Mouse (Mus musculus): ENCODE results near the gene Trim47. TPM values are rescaled to one million over a fixed set of nuclear protein-coding genes. Genes with fewer than 3 reads are reported as not detected.

Trim47 gene
- polyA plus RNA-seq, 1 experiment from 2014 or later, result 5.3 TPM

- Histone ChIP-seq H3K27ac (replicated peaks; ENCODE audit: low read depth, low read length) (no peak overlapping the region), H3K9ac (replicated peaks; ENCODE audit: low read length) (no peak overlapping the region), H3K4me3 (replicated peaks; ENCODE audit: low read depth, low read length) (no peak overlapping the region), H3K4me2 (ENCODE audit: low read length) (no peak overlapping the region), H3K36me3 (ENCODE audit: control insufficient read depth, insufficient read depth, low read length) (peaks cover 76% of the 10 kb centered on the region), H3K9me3 (ENCODE audit: control insufficient read depth, low read length) (no peaks in the 10 kb centered on the region), H3K4me1 (ENCODE audit: control insufficient read depth, insufficient read depth, low read length) (no peaks in the 10 kb centered on the region), H3K27me3 (ENCODE audit: control insufficient read depth, insufficient read depth, low read length) (no peaks in the 10 kb centered on the region)
- no peak for DNase-seq
- ATAC-seq (ENCODE audit: low FRiP score, low TSS enrichment), result no peak
- 93% methylated on average over 17 of the region's 17 CpGs for WGBS
These were observed 67.9 kb downstream of the Trim47 start for GRCm38 (mm10) chr11:116058868-116059690.

DNA sequence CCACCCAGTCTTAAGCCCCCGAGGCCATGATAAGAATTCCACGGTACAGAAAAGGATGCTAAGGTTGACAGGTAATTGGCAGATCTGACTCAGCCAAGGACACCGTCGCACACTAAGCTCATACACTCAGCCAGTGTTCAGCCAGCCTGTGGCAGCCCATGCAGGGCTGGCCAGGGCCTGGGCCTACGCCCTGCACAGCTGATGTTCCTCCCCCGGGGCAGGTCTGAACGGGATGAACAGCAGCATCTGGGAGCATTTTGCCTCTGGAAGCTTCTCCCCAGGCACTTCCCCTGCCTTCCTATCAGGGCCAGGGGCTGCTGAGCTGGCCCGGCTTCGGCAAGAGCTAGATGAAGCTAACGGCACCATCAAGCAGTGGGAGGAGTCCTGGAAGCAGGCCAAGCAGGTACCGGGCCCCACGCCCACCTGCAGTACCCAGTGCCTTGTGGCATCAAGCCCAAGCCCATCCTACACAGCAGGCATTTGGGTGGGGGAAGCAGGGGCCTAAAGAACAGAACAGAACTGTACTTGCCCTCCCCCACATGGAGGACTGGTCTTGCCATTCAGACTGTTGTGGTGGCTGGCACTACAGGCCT, 68.9 kb downstream of the Trim47 start:
- no peak overlapping the region for H3K27ac ChIP-seq (replicated peaks; ENCODE audit: low read depth, low read length)
- H3K9ac ChIP-seq (replicated peaks; ENCODE audit: low read length), result no peak overlapping the region
- H3K4me2 ChIP-seq (ENCODE audit: low read length), result no peak overlapping the region
- no peaks in the 10 kb centered on the region for H3K27me3 ChIP-seq (ENCODE audit: control insufficient read depth, insufficient read depth, low read length)
- WGBS, result 82% methylated on average over 12 of the region's 12 CpGs
- H3K4me1 ChIP-seq (ENCODE audit: control insufficient read depth, insufficient read depth, low read length), result no peaks in the 10 kb centered on the region
- H3K4me3 ChIP-seq (replicated peaks; ENCODE audit: low read depth, low read length), result no peak overlapping the region
- DNase-seq, result no peak
- no peaks in the 10 kb centered on the region for H3K9me3 ChIP-seq (ENCODE audit: control insufficient read depth, low read length)
- ATAC-seq (ENCODE audit: low FRiP score, low TSS enrichment), result no peak
- H3K36me3 ChIP-seq (ENCODE audit: control insufficient read depth, insufficient read depth, low read length), result peaks cover 85% of the 10 kb centered on the region

GRCm38 (mm10) chr11:116057237-116057881, 69.7 kb downstream of the Trim47 start:
- WGBS, result 96% methylated on average over 4 of the region's 4 CpGs
- no peaks in the 10 kb centered on the region for H3K4me1 ChIP-seq (ENCODE audit: control insufficient read depth, insufficient read depth, low read length)
- DNase-seq (no peak), ATAC-seq (ENCODE audit: low FRiP score, low TSS enrichment) (no peak)
- H3K36me3 ChIP-seq (ENCODE audit: control insufficient read depth, insufficient read depth, low read length), result peaks cover 93% of the 10 kb centered on the region
- H3K9ac ChIP-seq (replicated peaks; ENCODE audit: low read length), result no peak overlapping the region
- H3K27ac ChIP-seq (replicated peaks; ENCODE audit: low read depth, low read length), result no peak overlapping the region
- H3K27me3 ChIP-seq (ENCODE audit: control insufficient read depth, insufficient read depth, low read length), result no peaks in the 10 kb centered on the region
- no peaks in the 10 kb centered on the region for H3K9me3 ChIP-seq (ENCODE audit: control insufficient read depth, low read length)
- no peak overlapping the region for H3K4me2 ChIP-seq (ENCODE audit: low read length)
- no peak overlapping the region for H3K4me3 ChIP-seq (replicated peaks; ENCODE audit: low read depth, low read length)

DNA sequence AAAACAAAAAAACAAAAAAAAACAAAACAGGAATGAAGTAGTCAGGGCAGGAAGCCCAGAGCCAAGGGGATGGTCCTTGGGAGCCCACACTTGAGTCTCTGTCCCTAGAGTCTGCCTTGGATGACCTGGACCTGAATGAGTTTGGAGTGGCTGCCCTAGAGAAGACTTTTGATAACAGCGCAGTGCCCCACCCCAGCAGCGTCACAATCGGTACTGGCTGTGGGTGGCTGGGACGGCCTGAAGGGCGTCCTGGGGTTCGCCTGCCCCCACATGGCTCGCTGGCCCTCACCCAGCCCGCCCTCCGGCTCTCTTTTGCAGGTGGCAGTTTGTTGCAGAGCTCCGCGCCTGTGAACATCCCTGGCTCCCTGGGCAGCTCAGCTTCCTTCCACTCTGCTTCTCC, 71.1 kb downstream of the Trim47 start:
- Histone ChIP-seq H3K4me2 (ENCODE audit: low read length) (no peak overlapping the region), H3K36me3 (ENCODE audit: control insufficient read depth, insufficient read depth, low read length) (peaks cover 96% of the 10 kb centered on the region), H3K4me3 (replicated peaks; ENCODE audit: low read depth, low read length) (no peak overlapping the region), H3K9me3 (ENCODE audit: control insufficient read depth, low read length) (no peaks in the 10 kb centered on the region), H3K4me1 (ENCODE audit: control insufficient read depth, insufficient read depth, low read length) (no peaks in the 10 kb centered on the region), H3K9ac (replicated peaks; ENCODE audit: low read length) (no peak overlapping the region), H3K27me3 (ENCODE audit: control insufficient read depth, insufficient read depth, low read length) (no peaks in the 10 kb centered on the region), H3K27ac (replicated peaks; ENCODE audit: low read depth, low read length) (no peak overlapping the region)
- DNase-seq (no peak), ATAC-seq (ENCODE audit: low FRiP score, low TSS enrichment) (no peak)
- WGBS, result 94% methylated on average over 11 of the region's 11 CpGs

Other genes starting within 250 kb of the Trim47 start
- gene Smim5, start 227.2 kb downstream of the Trim47 start, polyA plus RNA-seq (2014; fragmentation: Nextera tagmentation; extraction: Ambion mirVana), result 0.46 and 1.1 TPM in 2 replicates
- 0.22 and 0.31 TPM in 2 replicates for gene Smim6, start 215.2 kb downstream of the Trim47 start, polyA plus RNA-seq (2014; fragmentation: Nextera tagmentation; extraction: Ambion mirVana)
- 48.4 and 49.9 TPM in 2 replicates for gene Sap30bp, start 193.9 kb downstream of the Trim47 start, polyA plus RNA-seq (2014; fragmentation: Nextera tagmentation; extraction: Ambion mirVana)
- gene Recql5, start 193.7 kb downstream of the Trim47 start, polyA plus RNA-seq (2014; fragmentation: Nextera tagmentation; extraction: Ambion mirVana), result 18.0 and 18.4 TPM in 2 replicates
- gene Itgb4, start 152.5 kb downstream of the Trim47 start, polyA plus RNA-seq (2014; fragmentation: Nextera tagmentation; extraction: Ambion mirVana), result 0.43 and 0.68 TPM in 2 replicates
- 32.5 and 39.3 TPM in 2 replicates for gene Galk1, start 114.5 kb downstream of the Trim47 start, polyA plus RNA-seq (2014; fragmentation: Nextera tagmentation; extraction: Ambion mirVana)
- 2,683 and 2,948 TPM in 2 replicates for gene H3f3b, start 99.2 kb downstream of the Trim47 start, polyA plus RNA-seq (2014; fragmentation: Nextera tagmentation; extraction: Ambion mirVana)
- gene Unk, start 96.9 kb downstream of the Trim47 start, polyA plus RNA-seq (2014; fragmentation: Nextera tagmentation; extraction: Ambion mirVana), result 26.5 and 33.0 TPM in 2 replicates
- gene Unc13d, start 49.2 kb downstream of the Trim47 start, polyA plus RNA-seq (2014; fragmentation: Nextera tagmentation; extraction: Ambion mirVana), result 1.1 and 1.5 TPM in 2 replicates
- gene Wbp2, start 40.2 kb downstream of the Trim47 start, polyA plus RNA-seq (2014; fragmentation: Nextera tagmentation; extraction: Ambion mirVana), result 152 and 160 TPM in 2 replicates
- 1.6 and 2.0 TPM in 2 replicates for gene Trim65, start 3.9 kb upstream of the Trim47 start, polyA plus RNA-seq (2014; fragmentation: Nextera tagmentation; extraction: Ambion mirVana)
- 72.5 and 81.4 TPM in 2 replicates for gene Mrpl38, start 11.7 kb upstream of the Trim47 start, polyA plus RNA-seq (2014; fragmentation: Nextera tagmentation; extraction: Ambion mirVana)
- 44.2 and 58.9 TPM in 2 replicates for gene Fbf1, start 41.0 kb upstream of the Trim47 start, polyA plus RNA-seq (2014; fragmentation: Nextera tagmentation; extraction: Ambion mirVana)
- 77.0 and 97.9 TPM in 2 replicates for gene Ten1, start 71.6 kb upstream of the Trim47 start, polyA plus RNA-seq (2014; fragmentation: Nextera tagmentation; extraction: Ambion mirVana)
- 50.5 and 68.3 TPM in 2 replicates for gene Acox1, start 71.8 kb upstream of the Trim47 start, polyA plus RNA-seq (2014; fragmentation: Nextera tagmentation; extraction: Ambion mirVana)
- 0.36 and 0.43 TPM in 2 replicates for gene Evpl, start 110.9 kb upstream of the Trim47 start, polyA plus RNA-seq (2014; fragmentation: Nextera tagmentation; extraction: Ambion mirVana)
- gene Srp68, start 147.0 kb upstream of the Trim47 start, polyA plus RNA-seq (2014; fragmentation: Nextera tagmentation; extraction: Ambion mirVana), result 49.5 and 57.1 TPM in 2 replicates
- 0.30 and 0.55 TPM in 2 replicates for gene Galr2, start 153.7 kb upstream of the Trim47 start, polyA plus RNA-seq (2014; fragmentation: Nextera tagmentation; extraction: Ambion mirVana)
- 122 and 125 TPM in 2 replicates for gene Exoc7, start 180.0 kb upstream of the Trim47 start, polyA plus RNA-seq (2014; fragmentation: Nextera tagmentation; extraction: Ambion mirVana)
- 9.2 TPM in 2 replicates for gene Foxj1, start 208.2 kb upstream of the Trim47 start, polyA plus RNA-seq (2014; fragmentation: Nextera tagmentation; extraction: Ambion mirVana)